Mouse (Mus musculus): ENCODE data around the gene Vmn2r22. TPM values are rescaled to one million over a fixed set of nuclear protein-coding genes. Genes with fewer than 3 reads are reported as not detected.

Gene Vmn2r22
- polyA plus RNA-seq, 1 experiment from 2014 or later: not detected

Other genes with a start within 250 kb of the Vmn2r22 start
- gene Vmn2r20, start 232.6 kb downstream of the Vmn2r22 start, polyA plus RNA-seq (2015; fragmentation: Nextera tagmentation; extraction: Ambion mirVana): not detected in 2 replicates
- not detected in 2 replicates for gene Vmn2r21, start 117.3 kb downstream of the Vmn2r22 start, polyA plus RNA-seq (2015; fragmentation: Nextera tagmentation; extraction: Ambion mirVana)
- not detected in 2 replicates for gene Vmn2r23, start 51.9 kb upstream of the Vmn2r22 start, polyA plus RNA-seq (2015; fragmentation: Nextera tagmentation; extraction: Ambion mirVana)
- not detected in 2 replicates for gene Vmn2r24, start 128.2 kb upstream of the Vmn2r22 start, polyA plus RNA-seq (2015; fragmentation: Nextera tagmentation; extraction: Ambion mirVana)
- gene Vmn2r25, start 202.7 kb upstream of the Vmn2r22 start, polyA plus RNA-seq (2015; fragmentation: Nextera tagmentation; extraction: Ambion mirVana): not detected in 2 replicates